ENCODE assay signal across 10 mouse cellular contexts in genomic region chr11:75267826-75268281, GRCm38 (mm10).
A peak's percentile ranks its signal among the peaks of the same experiment; 100 is the strongest.
DNase-seq lines count a peak whose midpoint lies in the region; ATAC-seq and TF ChIP-seq lines count a peak whose summit lies in the region.
"Had no signal": no experiment of that assay in that cellular context is flagged by ENCODE, and none has a peak within 500 bp of the region (broad histone marks: within the 10 kb centered on the region; RNA-seq: fewer than 3 reads in every experiment).

No protein-coding gene starts in this region.

- H3K36me3 ChIP-seq in forebrain, embryonic 14.5 days (ENCODE audit: control insufficient read depth, insufficient read depth, low read length): no peaks in the 10 kb centered on the region
- H3K36me3 ChIP-seq in forebrain, embryonic 13.5 days (ENCODE audit: poor library complexity, severe bottlenecking): no peaks in the 10 kb centered on the region
- no peaks in the 10 kb centered on the region for H3K36me3 ChIP-seq in midbrain, embryonic 16.5 days (ENCODE audit: control insufficient read depth, insufficient read depth, low read length)
- H3K36me3 ChIP-seq in thymus, adult 2 months (ENCODE audit: control insufficient read depth, insufficient read depth, low read length): 0 out of 2 replicates have a peak, but pooled peaks cover 7% of the 10 kb centered on the region
- no peaks in the 10 kb centered on the region for H3K36me3 ChIP-seq in forebrain, embryonic 11.5 days (ENCODE audit: control insufficient read depth, insufficient read depth, low read length)
- H3K36me3 ChIP-seq: embryonic facial prominence, embryonic 13.5 days had no signal

- H3K27ac ChIP-seq in forebrain, embryonic 14.5 days (ENCODE audit: low read depth, low read length): peak overlapping the region; percentile 33; the same call in 1 of the 2 replicates
- H3K27ac ChIP-seq in forebrain, embryonic 13.5 days: no peak overlapping the region
- peak overlapping the region; percentile 47 for H3K27ac ChIP-seq in midbrain, embryonic 16.5 days (ENCODE audit: low read length)
- H3K27ac ChIP-seq in thymus, adult 2 months (ENCODE audit: control insufficient read depth, insufficient read depth, low read length): no peak overlapping the region
- no peak overlapping the region for H3K27ac ChIP-seq in forebrain, embryonic 11.5 days (ENCODE audit: low read depth, low read length)
- H3K27ac ChIP-seq: embryonic facial prominence, embryonic 13.5 days had no signal

- DNase-seq in forebrain, embryonic 14.5 days (ENCODE audit: low spot score): no peak
- peak; percentile 88 for DNase-seq in adipocyte (ENCODE audit: low spot score)
- peak; percentile 54 for DNase-seq in heart, adult 8-10 months (ENCODE audit: low spot score)
- peak; percentile 47 to 66 for DNase-seq in kidney, postnatal 4 days
- DNase-seq in thymus, adult 2 months: no peak
- no peak for DNase-seq in forebrain, embryonic 11.5 days (ENCODE audit: low spot score)

- no peaks in the 10 kb centered on the region for H3K9me3 ChIP-seq in forebrain, embryonic 14.5 days (replicated peaks; ENCODE audit: control insufficient read depth, low read length)
- no peaks in the 10 kb centered on the region for H3K9me3 ChIP-seq in forebrain, embryonic 13.5 days (replicated peaks)
- H3K9me3 ChIP-seq in midbrain, embryonic 16.5 days (replicated peaks; ENCODE audit: control insufficient read depth, low read length, poor library complexity, severe bottlenecking): no peaks in the 10 kb centered on the region
- H3K9me3 ChIP-seq in forebrain, embryonic 11.5 days (ENCODE audit: control insufficient read depth, low read length): no peaks in the 10 kb centered on the region
- H3K9me3 ChIP-seq: embryonic facial prominence, embryonic 13.5 days; megakaryocyte, embryonic 14.5 days had no signal

- no peak overlapping the region for H3K9ac ChIP-seq in forebrain, embryonic 14.5 days (ENCODE audit: low read length)
- no peak overlapping the region for H3K9ac ChIP-seq in forebrain, embryonic 13.5 days
- H3K9ac ChIP-seq in midbrain, embryonic 16.5 days (ENCODE audit: low read depth, low read length): no peak overlapping the region
- H3K9ac ChIP-seq in forebrain, embryonic 11.5 days (ENCODE audit: low read length): no peak overlapping the region
- H3K9ac ChIP-seq: embryonic facial prominence, embryonic 13.5 days had no signal

- H3K4me1 ChIP-seq in forebrain, embryonic 14.5 days (ENCODE audit: control insufficient read depth, insufficient read depth, low read length): peaks cover 19% of the 10 kb centered on the region
- H3K4me1 ChIP-seq in forebrain, embryonic 13.5 days: peaks cover 34% of the 10 kb centered on the region
- H3K4me1 ChIP-seq in midbrain, embryonic 16.5 days (ENCODE audit: control insufficient read depth, insufficient read depth, low read length): peaks cover 19% of the 10 kb centered on the region
- H3K4me1 ChIP-seq in thymus, adult 2 months (replicated peaks; ENCODE audit: control insufficient read depth, insufficient read depth, low read length): peaks cover 10% of the 10 kb centered on the region
- peaks cover 7% of the 10 kb centered on the region for H3K4me1 ChIP-seq in forebrain, embryonic 11.5 days (replicated peaks; ENCODE audit: control insufficient read depth, insufficient read depth, low read length)

- TF ChIP-seq POLR2A in thymus, adult 2 months (IDR thresholded peaks at IDR 0.05; ENCODE audit: control insufficient read depth, extremely low read depth, insufficient read depth, low read length, poor library complexity): no peak

- ATAC-seq in forebrain, embryonic 14.5 days: no peak
- no peak for ATAC-seq in forebrain, embryonic 13.5 days
- ATAC-seq in midbrain, embryonic 16.5 days: no peak
- no peak for ATAC-seq in forebrain, embryonic 11.5 days (replicated peaks; ENCODE audit: low FRiP score)

- H3K27me3 ChIP-seq in forebrain, embryonic 14.5 days (replicated peaks; ENCODE audit: control insufficient read depth, insufficient read depth, low read length): 0 out of 2 replicates have a peak, but pooled peaks cover 3% of the 10 kb centered on the region
- peaks cover 16% of the 10 kb centered on the region; the same call in 1 of the 2 replicates for H3K27me3 ChIP-seq in forebrain, embryonic 13.5 days
- H3K27me3 ChIP-seq in midbrain, embryonic 16.5 days (ENCODE audit: control insufficient read depth, insufficient read depth, low read depth, low read length): no peaks in the 10 kb centered on the region
- no peaks in the 10 kb centered on the region for H3K27me3 ChIP-seq in thymus, adult 2 months (ENCODE audit: control insufficient read depth, insufficient read depth, low read length)
- H3K27me3 ChIP-seq in forebrain, embryonic 11.5 days (ENCODE audit: control insufficient read depth, insufficient read depth, low read length): peaks cover 2% of the 10 kb centered on the region; the same call in 1 of the 2 replicates

- no peak for TF ChIP-seq CTCF in thymus, adult 2 months (IDR thresholded peaks at IDR 0.05; ENCODE audit: borderline replicate concordance, control insufficient read depth, extremely low read depth, insufficient read depth, low read length, poor library complexity)

- H3K4me2 ChIP-seq in forebrain, embryonic 14.5 days (ENCODE audit: low read length): no peak overlapping the region
- H3K4me2 ChIP-seq in forebrain, embryonic 13.5 days: no peak overlapping the region
- no peak overlapping the region for H3K4me2 ChIP-seq in midbrain, embryonic 16.5 days (ENCODE audit: low read length)
- no peak overlapping the region for H3K4me2 ChIP-seq in forebrain, embryonic 11.5 days (ENCODE audit: low read depth, low read length, severe bottlenecking)
- H3K4me2 ChIP-seq: embryonic facial prominence, embryonic 13.5 days had no signal

- WGBS in forebrain, embryonic 14.5 days: 66% methylated on average over 9 of the region's 9 CpGs
- WGBS in forebrain, embryonic 13.5 days: 60% methylated on average over 9 of the region's 9 CpGs
- WGBS in midbrain, embryonic 16.5 days: 46% methylated on average over 9 of the region's 9 CpGs
- 72% methylated on average over 9 of the region's 9 CpGs for WGBS in thymus, adult 2 months
- WGBS in forebrain, embryonic 11.5 days: 63% methylated on average over 9 of the region's 9 CpGs

- H3K4me3 ChIP-seq in forebrain, embryonic 14.5 days (ENCODE audit: low read depth, low read length): no peak overlapping the region
- no peak overlapping the region for H3K4me3 ChIP-seq in forebrain, embryonic 13.5 days
- no peak overlapping the region for H3K4me3 ChIP-seq in midbrain, embryonic 16.5 days (ENCODE audit: low read depth, low read length)
- H3K4me3 ChIP-seq in thymus, adult 2 months (ENCODE audit: control insufficient read depth, insufficient read depth, low read length): no peak overlapping the region
- H3K4me3 ChIP-seq in forebrain, embryonic 11.5 days (ENCODE audit: low read depth, low read length): no peak overlapping the region
- H3K4me3 ChIP-seq: embryonic facial prominence, embryonic 13.5 days; megakaryocyte, embryonic 14.5 days had no signal

Comparison
In these comparisons a context has a peak if more than half of its experiments do, and no peak if none do; other contexts are left out.
1. H3K27ac ChIP-seq: peak in forebrain, embryonic 14.5 days (single experiment) and midbrain, embryonic 16.5 days (single experiment); none in forebrain, embryonic 13.5 days (single experiment), thymus, adult 2 months (single experiment) and forebrain, embryonic 11.5 days (single experiment).
2. DNase-seq: peak in adipocyte (single experiment), heart, adult 8-10 months (single experiment) and kidney, postnatal 4 days (2 of 2); none in forebrain, embryonic 14.5 days (single experiment), thymus, adult 2 months (single experiment) and forebrain, embryonic 11.5 days (single experiment).